Mouse (Mus musculus) cerebellum, adult 2 months (tissue): ENCODE measurements around the gene Gm45337.

ENCODE experiments used
- CTCF ChIP-seq: fragments of 200-500 bp; IDR thresholded peaks from 2 replicates; pipeline ENCODE4 v1.5.1; 2011; ENCODE audit warnings: low read depth, mild to moderate bottlenecking, control low read depth, low read length, moderate library complexity, borderline replicate concordance; ENCODE audit not compliant: insufficient read depth
- POLR2A ChIP-seq: fragments of 200-500 bp; IDR thresholded peaks from 2 replicates; pipeline ENCODE4 v1.6.1; 2011; ENCODE audit warnings: low read length, control low read depth, borderline replicate concordance; ENCODE audit not compliant: insufficient read depth

DNA sequence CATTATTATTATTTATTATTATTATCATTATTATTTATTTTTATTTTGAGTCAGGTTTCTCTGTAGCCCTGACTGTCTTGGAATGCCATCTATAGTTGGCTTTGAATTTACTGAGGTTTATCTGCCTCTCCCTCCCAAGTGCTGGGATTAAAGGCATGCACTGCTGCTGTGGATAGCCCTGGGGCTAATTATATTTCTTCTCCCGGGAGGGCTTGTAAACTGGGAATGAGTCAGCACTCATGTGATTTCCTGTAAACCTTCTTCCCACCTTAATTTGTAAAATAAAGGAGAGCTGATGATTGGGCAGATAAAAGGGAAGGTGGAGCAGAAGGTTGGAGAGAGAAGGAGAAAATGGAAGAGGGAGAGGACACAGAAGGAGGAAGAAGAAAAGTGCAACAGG, 3.7 kb downstream of the Gm45337 start:
- TF ChIP-seq POLR2A, result no peak
- TF ChIP-seq CTCF, result no peak
